Mouse (Mus musculus): ENCODE measurements around the gene Tmem115. TPM values are rescaled to one million over a fixed set of nuclear protein-coding genes. Genes with fewer than 3 reads are reported as not detected.

The Tmem115 gene
- total and polyA plus RNA-seq, 3 experiments: 20.3 to 25.9 (median 22.9) TPM

DNA sequence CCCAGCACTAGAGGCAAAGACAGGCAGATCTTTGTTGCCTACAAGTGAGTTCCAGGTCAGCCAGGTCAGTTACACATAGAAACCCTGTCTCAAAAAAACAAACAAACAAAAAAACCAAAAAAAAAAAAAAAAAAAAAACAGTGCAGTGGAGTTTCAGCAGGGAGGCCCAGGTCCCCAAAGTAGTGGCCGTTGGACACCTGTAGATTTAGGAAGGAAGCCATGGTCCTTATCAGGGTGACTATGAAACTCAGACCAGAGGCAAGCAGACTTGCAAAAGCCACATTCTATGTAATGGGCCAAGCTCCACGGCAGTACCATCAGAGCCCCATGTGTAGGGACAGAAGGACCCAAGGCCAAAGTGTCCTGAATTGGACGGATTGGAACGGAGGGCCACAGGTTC, 47.8 kb downstream of the Tmem115 start:
- H3K79me2 ChIP-seq (replicated peaks; ENCODE audit: control insufficient read depth, insufficient read depth, low read length): no peaks in the 10 kb centered on the region
- no peaks in the 10 kb centered on the region for H3K36me3 ChIP-seq (ENCODE audit: control insufficient read depth, insufficient read depth, low read length)
- intact Hi-C loops (cut with DNase I): no loop called here
- TF ChIP-seq EP300 (IDR thresholded peaks at IDR 0.05; ENCODE audit: insufficient read depth, low read depth, low read length) (no peak), CTCF (IDR thresholded peaks at IDR 0.05) (no peak), POLR2A (IDR thresholded peaks at IDR 0.05; ENCODE audit: insufficient read depth, low read depth, low read length) (no peak)
- no peak overlapping the region; the same call in 1 of the 2 replicates for H3K9ac ChIP-seq (ENCODE audit: low read depth, low read length)
- peak overlapping the region; percentile 95 for H3K27ac ChIP-seq
- peaks cover 13% of the 10 kb centered on the region for H3K4me1 ChIP-seq (ENCODE audit: control insufficient read depth, insufficient read depth, low read length)
- H3K4me3 ChIP-seq: no peak overlapping the region
- H3K27me3 ChIP-seq (ENCODE audit: control insufficient read depth, insufficient read depth, low read length): no peaks in the 10 kb centered on the region
- no peak for DNase-seq
- 74% methylated on average over 4 of the region's 4 CpGs for WGBS

DNA sequence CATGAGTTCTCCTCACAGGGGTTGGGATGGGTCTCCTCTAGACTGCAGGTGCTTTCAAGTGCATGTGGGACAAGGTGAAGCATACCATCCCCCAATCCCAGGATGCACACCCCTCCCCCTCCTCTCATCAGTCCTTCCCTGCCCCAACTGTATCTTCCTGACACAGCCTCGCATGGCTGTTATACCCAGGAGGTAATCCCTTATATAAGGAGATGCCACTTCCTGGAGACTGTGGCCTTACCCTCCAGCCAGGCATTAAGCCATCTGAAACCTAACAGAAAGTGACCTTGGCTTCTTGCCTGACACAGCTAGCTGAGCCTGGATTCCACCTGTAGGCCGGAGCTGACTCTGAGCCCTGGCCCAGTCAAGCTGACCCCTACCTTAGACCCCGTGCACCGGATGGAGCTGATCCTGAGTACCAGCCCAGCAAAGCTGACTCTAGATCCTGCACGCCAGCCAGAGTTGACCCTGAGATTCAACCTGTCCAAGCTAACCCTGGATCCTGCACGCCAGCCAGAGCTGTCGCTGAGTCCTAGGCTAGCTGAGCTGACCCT, 48.8 kb downstream of the Tmem115 start:
- 90% methylated on average over 7 of the region's 7 CpGs for WGBS
- H3K4me3 ChIP-seq: no peak overlapping the region
- no peak for DNase-seq

DNA sequence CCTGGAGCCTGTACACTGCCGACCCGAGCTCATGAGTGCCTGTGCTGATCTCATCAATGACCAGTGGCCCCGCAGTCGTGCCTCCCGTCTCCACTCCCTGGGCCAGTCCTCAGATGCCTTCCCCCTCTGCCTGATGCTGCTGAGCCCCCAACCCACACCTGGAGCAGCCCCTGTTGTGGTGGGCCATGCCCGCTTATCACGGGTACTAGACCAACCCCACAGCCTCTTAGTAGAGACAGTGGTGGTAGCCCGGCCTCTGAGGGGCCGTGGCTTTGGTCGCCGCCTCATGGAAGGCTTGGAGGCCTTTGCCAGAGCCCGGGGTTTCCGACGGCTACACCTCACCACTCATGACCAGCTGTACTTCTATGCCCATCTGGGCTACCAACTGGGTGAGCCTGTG, 49.4 kb downstream of the Tmem115 start:
- TF ChIP-seq POLR2A (IDR thresholded peaks at IDR 0.05; ENCODE audit: insufficient read depth, low read depth, low read length) (no peak), EP300 (IDR thresholded peaks at IDR 0.05; ENCODE audit: insufficient read depth, low read depth, low read length) (no peak), CTCF (IDR thresholded peaks at IDR 0.05) (no peak)
- H3K27me3 ChIP-seq (ENCODE audit: control insufficient read depth, insufficient read depth, low read length): no peaks in the 10 kb centered on the region
- whole genome bisulfite sequencing: 92% methylated on average over 14 of the region's 14 CpGs

More for the DNA sequence above, 48.8 kb downstream of the Tmem115 start:
- H3K79me2 ChIP-seq (replicated peaks; ENCODE audit: control insufficient read depth, insufficient read depth, low read length): no peaks in the 10 kb centered on the region
- H3K27ac ChIP-seq: no peak overlapping the region
- TF ChIP-seq POLR2A (IDR thresholded peaks at IDR 0.05; ENCODE audit: insufficient read depth, low read depth, low read length): no peak
- TF ChIP-seq CTCF (IDR thresholded peaks at IDR 0.05): no peak
- no peak for TF ChIP-seq EP300 (IDR thresholded peaks at IDR 0.05; ENCODE audit: insufficient read depth, low read depth, low read length)
- no peak overlapping the region for H3K9ac ChIP-seq (ENCODE audit: low read depth, low read length)
- intact Hi-C loops (cut with DNase I): no loop called here
- H3K36me3 ChIP-seq (ENCODE audit: control insufficient read depth, insufficient read depth, low read length): no peaks in the 10 kb centered on the region
- peaks cover 9% of the 10 kb centered on the region for H3K4me1 ChIP-seq (ENCODE audit: control insufficient read depth, insufficient read depth, low read length)
- no peaks in the 10 kb centered on the region for H3K27me3 ChIP-seq (ENCODE audit: control insufficient read depth, insufficient read depth, low read length)

DNA sequence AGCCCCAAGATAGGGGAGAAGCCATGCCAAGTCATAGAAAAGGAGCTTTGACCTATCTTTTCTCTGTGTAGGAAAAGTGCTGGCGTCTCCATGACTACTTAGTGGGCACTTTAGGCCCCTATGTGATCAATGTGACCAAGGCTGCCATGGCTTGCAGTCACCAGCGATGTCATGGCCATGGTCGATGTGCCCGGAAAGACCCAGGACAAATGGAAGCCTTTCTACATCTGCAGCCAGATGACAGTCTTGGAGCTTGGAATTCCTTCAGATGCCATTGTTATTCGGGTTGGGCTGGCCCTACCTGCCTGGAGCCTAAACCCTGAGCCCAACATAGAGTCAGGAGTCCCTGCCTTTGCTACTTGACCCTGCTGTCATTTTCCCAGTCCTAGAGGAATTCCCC, 52.8 kb downstream of the Tmem115 start:
- WGBS: 79% methylated on average over 5 of the region's 5 CpGs
- H3K4me3 ChIP-seq: no peak overlapping the region
- TF ChIP-seq POLR2A (IDR thresholded peaks at IDR 0.05; ENCODE audit: insufficient read depth, low read depth, low read length): no peak
- TF ChIP-seq EP300 (IDR thresholded peaks at IDR 0.05; ENCODE audit: insufficient read depth, low read depth, low read length): no peak
- no peak for TF ChIP-seq CTCF (IDR thresholded peaks at IDR 0.05)

More for the DNA sequence above, 49.4 kb downstream of the Tmem115 start:
- H3K79me2 ChIP-seq (replicated peaks; ENCODE audit: control insufficient read depth, insufficient read depth, low read length): no peaks in the 10 kb centered on the region
- H3K27ac ChIP-seq: no peak overlapping the region
- intact Hi-C loops (cut with DNase I): no loop called here
- H3K36me3 ChIP-seq (ENCODE audit: control insufficient read depth, insufficient read depth, low read length): no peaks in the 10 kb centered on the region
- no peak overlapping the region for H3K4me3 ChIP-seq
- no peak overlapping the region for H3K9ac ChIP-seq (ENCODE audit: low read depth, low read length)
- peaks cover 9% of the 10 kb centered on the region for H3K4me1 ChIP-seq (ENCODE audit: control insufficient read depth, insufficient read depth, low read length)
- DNase-seq: no peak

DNA sequence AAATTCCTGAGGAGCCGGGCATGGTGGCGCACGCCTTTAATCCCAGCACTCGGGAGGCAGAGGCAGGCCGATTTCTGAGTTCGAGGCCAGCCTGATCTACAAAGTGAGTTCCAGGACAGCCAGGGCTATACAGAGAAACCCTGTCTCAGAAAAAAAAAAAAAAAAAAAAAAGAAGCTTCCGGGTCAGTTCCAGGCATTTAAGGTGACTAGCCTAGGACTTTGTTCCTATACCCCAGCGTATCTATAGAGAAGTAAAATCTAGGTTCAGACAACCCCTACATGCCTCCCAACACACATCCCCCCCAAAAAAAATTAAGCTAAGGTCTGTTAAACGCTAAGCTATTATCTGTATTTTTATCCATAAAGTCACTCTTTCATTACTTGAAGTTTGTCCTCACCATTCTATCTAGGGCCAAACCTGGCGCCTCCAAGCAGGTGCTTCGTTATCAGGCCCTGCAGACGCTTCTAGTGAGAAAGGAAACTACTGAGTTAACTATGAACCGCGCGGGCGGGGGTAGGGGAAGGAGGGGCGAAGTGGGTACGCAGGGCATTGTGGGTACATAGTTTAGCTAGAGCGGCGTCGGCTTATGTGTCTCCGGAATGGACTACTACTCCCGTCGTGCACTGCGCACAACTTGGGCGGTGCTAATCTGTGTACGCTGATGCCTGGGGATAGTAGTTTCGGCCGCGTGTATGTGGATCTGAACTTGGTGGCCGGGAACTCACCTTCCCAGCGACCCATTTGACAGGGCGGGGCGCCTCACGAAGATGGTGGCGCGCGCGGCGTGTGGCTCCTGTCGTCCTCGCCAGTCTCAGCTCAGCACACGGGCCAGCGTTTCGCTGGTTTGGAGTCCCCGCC, 53.5 kb downstream of the Tmem115 start, which contains the start of gene Ifrd2:
Gene Ifrd2 (plus strand): TSS at position 669 of the 859 bp plus-strand sequence.
- peak within 1 kb of the TSS; percentile 64 for H3K9ac ChIP-seq (ENCODE audit: low read depth, low read length)
- H3K4me3 ChIP-seq: peak within 1 kb of the TSS; percentile 84
- H3K4me1 ChIP-seq (ENCODE audit: control insufficient read depth, insufficient read depth, low read length): no peaks in the 10 kb centered on the region; the same call in 1 of the 2 replicates
- peak within 1 kb of the TSS; percentile 79 for H3K27ac ChIP-seq
- WGBS: 9% methylated on average over 46 of the region's 46 CpGs
- no peaks in the 10 kb centered on the region for H3K27me3 ChIP-seq (ENCODE audit: control insufficient read depth, insufficient read depth, low read length)
- H3K36me3 ChIP-seq (ENCODE audit: control insufficient read depth, insufficient read depth, low read length): no peaks in the 10 kb centered on the region
- peak; percentile 95 to 99 for DNase-seq
- intact Hi-C loops (cut with DNase I): no loop called here
- no peaks in the 10 kb centered on the region for H3K79me2 ChIP-seq (replicated peaks; ENCODE audit: control insufficient read depth, insufficient read depth, low read length)
- TF ChIP-seq EP300 (IDR thresholded peaks at IDR 0.05; ENCODE audit: insufficient read depth, low read depth, low read length): peak; percentile 80
- TF ChIP-seq CTCF (IDR thresholded peaks at IDR 0.05): no peak
- TF ChIP-seq POLR2A (IDR thresholded peaks at IDR 0.05; ENCODE audit: insufficient read depth, low read depth, low read length): peak; percentile 71

More for the DNA sequence above, 52.8 kb downstream of the Tmem115 start:
- intact Hi-C loops (cut with DNase I): no loop called here
- DNase-seq: no peak
- H3K4me1 ChIP-seq (ENCODE audit: control insufficient read depth, insufficient read depth, low read length): no peaks in the 10 kb centered on the region; the same call in none of the 2 replicates
- no peaks in the 10 kb centered on the region for H3K79me2 ChIP-seq (replicated peaks; ENCODE audit: control insufficient read depth, insufficient read depth, low read length)
- no peak overlapping the region for H3K27ac ChIP-seq
- no peaks in the 10 kb centered on the region for H3K27me3 ChIP-seq (ENCODE audit: control insufficient read depth, insufficient read depth, low read length)
- no peaks in the 10 kb centered on the region for H3K36me3 ChIP-seq (ENCODE audit: control insufficient read depth, insufficient read depth, low read length)
- H3K9ac ChIP-seq (ENCODE audit: low read depth, low read length): no peak overlapping the region
